Mouse (Mus musculus) heart, adult 10 weeks (tissue): ENCODE measurements around the gene Uchl4. TPM values are rescaled to one million over a fixed set of nuclear protein-coding genes. Genes with fewer than 3 reads are reported as not detected.

ENCODE experiments used
- polyA plus RNA-seq: library from polyadenylated mRNA; stranded (reverse); fragments of 350-450 nt; fragmentation: Illumina TruSeq; extraction: RNeasy Lipid Tissue Mini Kit (QIAGEN cat#74804); gene quantifications from one replicate; pipeline ENCODE4 v1.2.3, GENCODE M21; 2014; ENCODE audit warnings: low read depth, low replicate concordance

Uchl4 gene
- not detected for polyA plus RNA-seq

GRCm38 (mm10) chr9:64234768-64235435 lies at the start of gene Uchl4:
TSS of gene Uchl4 (plus strand) at chr9:64235201.

GRCm38 (mm10) chr9:64253021-64253904 lies 18.3 kb downstream of the Uchl4 start, which contains the start of gene Map2k1:
TSS of gene Map2k1 (minus strand) at chr9:64253631.

GRCm38 (mm10) chr9:64281105-64281780 lies 46.2 kb downstream of the Uchl4 start, which contains the start of gene Tipin:
TSS of gene Tipin (plus strand) at chr9:64281581.

Other genes starting within 250 kb of the Uchl4 start
- gene Smad6, start 213.1 kb upstream of the Uchl4 start, polyA plus RNA-seq = 8.6 TPM
- not detected for gene Lctl, start 118.1 kb upstream of the Uchl4 start, polyA plus RNA-seq
- 0.55 TPM for gene Zwilch, start 62.1 kb upstream of the Uchl4 start, polyA plus RNA-seq
- gene Rpl4, start 61.8 kb upstream of the Uchl4 start, polyA plus RNA-seq = 652 TPM
- 35.8 TPM for gene Snapc5, start 55.9 kb upstream of the Uchl4 start, polyA plus RNA-seq
- gene Map2k1, start 18.4 kb downstream of the Uchl4 start, polyA plus RNA-seq = 44.1 TPM
- gene Tipin, start 46.4 kb downstream of the Uchl4 start, polyA plus RNA-seq = 18.1 TPM
- 30.0 TPM for gene Dis3l, start 106.1 kb downstream of the Uchl4 start, polyA plus RNA-seq
- gene Megf11, start 150.4 kb downstream of the Uchl4 start, polyA plus RNA-seq = not detected